Mouse (Mus musculus) thymus, adult 2 months (tissue): ENCODE measurements around the gene Cd300lf. TPM values are rescaled to one million over a fixed set of nuclear protein-coding genes. Genes with fewer than 3 reads are reported as not detected.

Source experiments
- DNase-seq: peaks from one replicate; pipeline ENCODE4 v3.0.0; 2021
- H3K27ac ChIP-seq: fragments of 200-500 bp; 2 replicates; pipeline ENCODE4 v1.5.1; 2012; ENCODE audit warnings: low read length, control low read depth; ENCODE audit not compliant: control insufficient read depth, insufficient read depth
- H3K27me3 ChIP-seq: fragments of 200-500 bp; 2 replicates; pipeline ENCODE4 v1.6.1; 2012; ENCODE audit warnings: mild to moderate bottlenecking, low read length, moderate library complexity, mixed read lengths; ENCODE audit not compliant: control insufficient read depth, insufficient read depth
- H3K36me3 ChIP-seq: fragments of 200-500 bp; 2 replicates; pipeline ENCODE4 v1.6.1; 2012; ENCODE audit warnings: mild to moderate bottlenecking, low read length, moderate library complexity; ENCODE audit not compliant: control insufficient read depth, insufficient read depth
- H3K4me1 ChIP-seq: fragments of 200-500 bp; replicated peaks from 2 replicates; pipeline ENCODE4 v1.6.1; 2012; ENCODE audit warnings: low read length; ENCODE audit not compliant: control insufficient read depth, insufficient read depth
- H3K4me3 ChIP-seq: fragments of 200-500 bp; 2 replicates; pipeline ENCODE4 v1.5.1; 2012; ENCODE audit warnings: mild to moderate bottlenecking, low read length, control low read depth, moderate library complexity; ENCODE audit not compliant: control insufficient read depth, insufficient read depth
- CTCF ChIP-seq: fragments of 200-500 bp; IDR thresholded peaks from 2 replicates; pipeline ENCODE4 v1.5.1; 2012; ENCODE audit warnings: mild to moderate bottlenecking, control low read depth, low read length, moderate library complexity, borderline replicate concordance; ENCODE audit not compliant: control insufficient read depth, poor library complexity, insufficient read depth; ENCODE audit errors: extremely low read depth
- POLR2A ChIP-seq: fragments of 200-500 bp; IDR thresholded peaks from 2 replicates; pipeline ENCODE4 v1.6.1; 2012; ENCODE audit warnings: mild to moderate bottlenecking, low read length, control low read depth, moderate library complexity; ENCODE audit not compliant: control insufficient read depth, poor library complexity, insufficient read depth; ENCODE audit errors: extremely low read depth
- WGBS: fragments of 180-500 bp; shearing (Covaris S2); methylation state at CpG from one replicate; pipeline ENCODE4 v1.1.7; 2018; 5-methylcytosine and 5-hydroxymethylcytosine counted together
- polyA plus RNA-seq: library from polyadenylated mRNA; depleted of rRNA; stranded (reverse); fragments of >200 nt; gene quantifications from 2 replicates; pipeline ENCODE4 v1.2.3, GENCODE M21; 2012

Gene Cd300lf
- polyA plus RNA-seq, 1 experiment, result 10.4 TPM

GRCm38 (mm10) chr11:115100741-115101140, 33.1 kb downstream of the Cd300lf start:
- H3K4me3 ChIP-seq, result no peak overlapping the region
- no peaks in the 10 kb centered on the region for H3K4me1 ChIP-seq

GRCm38 (mm10) chr11:115100032-115100621, 33.7 kb downstream of the Cd300lf start:
- no peaks in the 10 kb centered on the region for H3K27me3 ChIP-seq
- WGBS, result 84% methylated on average over 5 of the region's 5 CpGs
- H3K36me3 ChIP-seq, result no peaks in the 10 kb centered on the region
- DNase-seq, result no peak
- H3K27ac ChIP-seq, result no peak overlapping the region
- H3K4me3 ChIP-seq, result no peak overlapping the region
- TF ChIP-seq POLR2A (no peak), CTCF (no peak)
- H3K4me1 ChIP-seq, result no peaks in the 10 kb centered on the region

More at GRCm38 (mm10) chr11:115100741-115101140, 33.1 kb downstream of the Cd300lf start:
- DNase-seq, result no peak
- TF ChIP-seq POLR2A, result no peak
- Histone ChIP-seq H3K27ac (no peak overlapping the region), H3K36me3 (no peaks in the 10 kb centered on the region), H3K27me3 (no peaks in the 10 kb centered on the region)
- 94% methylated on average over 7 of the region's 7 CpGs for WGBS

GRCm38 (mm10) chr11:115099241-115099840, 34.5 kb downstream of the Cd300lf start:
- WGBS, result 89% methylated on average over 16 of the region's 16 CpGs
- Histone ChIP-seq H3K36me3 (no peaks in the 10 kb centered on the region), H3K4me1 (no peaks in the 10 kb centered on the region), H3K27ac (no peak overlapping the region), H3K27me3 (no peaks in the 10 kb centered on the region), H3K4me3 (no peak overlapping the region)
- no peak for TF ChIP-seq POLR2A
- no peak for TF ChIP-seq CTCF
- no peak for DNase-seq

- TF ChIP-seq CTCF (no peak), POLR2A (no peak)
- WGBS, result 80% methylated on average over 10 of the region's 10 CpGs
- Histone ChIP-seq H3K4me3 (no peak overlapping the region), H3K27ac (no peak overlapping the region), H3K4me1 (no peaks in the 10 kb centered on the region), H3K27me3 (no peaks in the 10 kb centered on the region), H3K36me3 (no peaks in the 10 kb centered on the region)
- DNase-seq, result no peak
Observed at GRCm38 (mm10) chr11:115098203-115098932, 35.4 kb downstream of the Cd300lf start.

- Histone ChIP-seq H3K27me3 (no peaks in the 10 kb centered on the region; the same call in 1 of the 2 replicates), H3K36me3 (no peaks in the 10 kb centered on the region), H3K4me1 (0 out of 2 replicates have a peak, but pooled peaks cover 2% of the 10 kb centered on the region), H3K4me3 (no peak overlapping the region), H3K27ac (no peak overlapping the region)
- TF ChIP-seq POLR2A, result no peak
- TF ChIP-seq CTCF, result no peak
- WGBS, result 37% methylated on average over 4 of the region's 4 CpGs
- no peak for DNase-seq
Observed at GRCm38 (mm10) chr11:115092140-115092539, 41.7 kb downstream of the Cd300lf start.

GRCm38 (mm10) chr11:115091362-115091901, 42.4 kb downstream of the Cd300lf start, which contains the start of gene Rab37:
Gene Rab37 (plus strand): TSS chr11:115091431.
- 6% methylated on average over 36 of the region's 36 CpGs for WGBS
- no peak within 1 kb of the TSS for H3K27ac ChIP-seq
- H3K4me1 ChIP-seq, result 0 out of 2 replicates have a peak, but pooled peaks cover 2% of the 10 kb centered on the region
- no peaks in the 10 kb centered on the region; the same call in 1 of the 2 replicates for H3K27me3 ChIP-seq
- no peaks in the 10 kb centered on the region for H3K36me3 ChIP-seq
- no peak within 1 kb of the TSS for H3K4me3 ChIP-seq
- TF ChIP-seq CTCF (no peak), POLR2A (no peak)
- no peak for DNase-seq
